Mouse (Mus musculus) liver, embryonic 16.5 days (tissue): ENCODE data around the gene Rph3al. TPM values are rescaled to one million over a fixed set of nuclear protein-coding genes. Genes with fewer than 3 reads are reported as not detected.
A peak's percentile ranks its signal among the peaks of the same experiment; 100 is the strongest.

Experiments
- ATAC-seq: fragments of 200-750 bp; cut with Nextera tagmentation; 2 replicates; pipeline ENCODE4 v1.8.0; 2017; ENCODE audit warnings: low read depth, mild to moderate bottlenecking, moderate number of reproducible peaks, moderate library complexity
- H3K27ac ChIP-seq: fragments of 300-500 bp; sonication (generic); 2 replicates; pipeline ENCODE4 v1.5.1; 2014; ENCODE audit warnings: mild to moderate bottlenecking, low read length
- H3K27me3 ChIP-seq: fragments of 300-500 bp; sonication (generic); 2 replicates; pipeline ENCODE4 v1.6.1; 2014; ENCODE audit warnings: low read depth, low read length, mixed read lengths; ENCODE audit not compliant: control insufficient read depth, insufficient read depth
- H3K36me3 ChIP-seq: fragments of 300-500 bp; sonication (generic); 2 replicates; pipeline ENCODE4 v1.6.1; 2014; ENCODE audit warnings: mild to moderate bottlenecking; ENCODE audit not compliant: control insufficient read depth, insufficient read depth
- H3K4me1 ChIP-seq: fragments of 300-500 bp; sonication (generic); 2 replicates; pipeline ENCODE4 v1.6.1; 2014; ENCODE audit warnings: low read depth, low read length, mixed read lengths; ENCODE audit not compliant: control insufficient read depth
- H3K4me2 ChIP-seq: fragments of 300-500 bp; sonication (generic); 2 replicates; pipeline ENCODE4 v1.6.1; 2014; ENCODE audit warnings: low read depth, low read length, mixed read lengths
- H3K4me3 ChIP-seq: fragments of 300-500 bp; sonication (generic); 2 replicates; pipeline ENCODE4 v1.5.1; 2014; ENCODE audit warnings: low read depth, mild to moderate bottlenecking, low read length
- H3K9ac ChIP-seq: fragments of 300-500 bp; sonication (generic); 2 replicates; pipeline ENCODE4 v1.6.1; 2014; ENCODE audit warnings: low read depth, low read length
- H3K9me3 ChIP-seq: fragments of 300-500 bp; sonication (generic); replicated peaks from 2 replicates; pipeline ENCODE4 v1.6.1; 2016; ENCODE audit warnings: low read length; ENCODE audit not compliant: control insufficient read depth
- WGBS: fragments of 180-500 bp; shearing (Covaris S2); extraction: QIAGEN DNeasy Blood & Tissue Kit; methylation state at CpG from one replicate; pipeline ENCODE4 v1.1.7; 2014; ENCODE audit not compliant: insufficient replicate concordance; 5-methylcytosine and 5-hydroxymethylcytosine counted together
- polyA plus RNA-seq: library from polyadenylated mRNA; unstranded; fragments of >200 nt; fragmentation: Nextera tagmentation; extraction: Ambion mirVana; gene quantifications from 2 replicates; pipeline ENCODE4 v1.2.1, GENCODE M21; 2015

Gene Rph3al
- polyA plus RNA-seq, 1 experiment from 2014 or later, result 0.94 TPM

- 56% methylated on average over 3 of the region's 3 CpGs for WGBS
- H3K27ac ChIP-seq, result no peak overlapping the region
- no peak for ATAC-seq
These were observed 127.7 kb downstream of the Rph3al start for GRCm38 (mm10) chr11:75810526-75810925.

GRCm38 (mm10) chr11:75807486-75807885 lies 130.7 kb downstream of the Rph3al start:
- H3K27ac ChIP-seq, result no peak overlapping the region
- H3K27me3 ChIP-seq, result no peaks in the 10 kb centered on the region
- no peaks in the 10 kb centered on the region for H3K4me1 ChIP-seq
- H3K36me3 ChIP-seq, result no peaks in the 10 kb centered on the region
- no peak overlapping the region for H3K9ac ChIP-seq
- 46% methylated on average over 5 of the region's 5 CpGs for WGBS
- H3K9me3 ChIP-seq, result no peaks in the 10 kb centered on the region
- no peak overlapping the region for H3K4me3 ChIP-seq
- ATAC-seq, result no peak
- no peak overlapping the region for H3K4me2 ChIP-seq

More at GRCm38 (mm10) chr11:75810526-75810925, 127.7 kb downstream of the Rph3al start:
- Histone ChIP-seq H3K9ac (no peak overlapping the region), H3K4me3 (no peak overlapping the region), H3K36me3 (no peaks in the 10 kb centered on the region), H3K9me3 (no peaks in the 10 kb centered on the region), H3K27me3 (no peaks in the 10 kb centered on the region), H3K4me2 (no peak overlapping the region), H3K4me1 (no peaks in the 10 kb centered on the region)

GRCm38 (mm10) chr11:75801771-75802550 lies 136.3 kb downstream of the Rph3al start:
- no peak for ATAC-seq
- WGBS, result 65% methylated on average over 7 of the region's 7 CpGs

GRCm38 (mm10) chr11:75801369-75801768 lies 136.9 kb downstream of the Rph3al start:
- Histone ChIP-seq H3K4me1 (no peaks in the 10 kb centered on the region), H3K9ac (no peak overlapping the region), H3K4me3 (no peak overlapping the region), H3K4me2 (no peak overlapping the region), H3K27ac (no peak overlapping the region), H3K27me3 (peaks cover 17% of the 10 kb centered on the region), H3K9me3 (no peaks in the 10 kb centered on the region), H3K36me3 (no peaks in the 10 kb centered on the region)
- no peak for ATAC-seq
- WGBS, result 52% methylated on average over 4 of the region's 4 CpGs

More at GRCm38 (mm10) chr11:75801771-75802550, 136.3 kb downstream of the Rph3al start:
- Histone ChIP-seq H3K27me3 (peaks cover 11% of the 10 kb centered on the region), H3K36me3 (no peaks in the 10 kb centered on the region), H3K4me1 (no peaks in the 10 kb centered on the region), H3K27ac (no peak overlapping the region), H3K4me2 (no peak overlapping the region), H3K9me3 (no peaks in the 10 kb centered on the region), H3K9ac (no peak overlapping the region), H3K4me3 (no peak overlapping the region)

- no peak overlapping the region for H3K4me2 ChIP-seq
- peaks cover 50% of the 10 kb centered on the region for H3K27me3 ChIP-seq
- H3K9ac ChIP-seq, result no peak overlapping the region
- no peaks in the 10 kb centered on the region for H3K4me1 ChIP-seq
- H3K4me3 ChIP-seq, result no peak overlapping the region
- H3K9me3 ChIP-seq, result no peaks in the 10 kb centered on the region
- H3K27ac ChIP-seq, result no peak overlapping the region
- WGBS, result 58% methylated on average over 13 of the region's 13 CpGs
- H3K36me3 ChIP-seq, result no peaks in the 10 kb centered on the region
- ATAC-seq, result no peak
These were observed 141.5 kb downstream of the Rph3al start for GRCm38 (mm10) chr11:75796536-75797246.

- H3K9me3 ChIP-seq, result no peaks in the 10 kb centered on the region
- no peak within 1 kb of the TSS for H3K9ac ChIP-seq
- H3K4me3 ChIP-seq, result peak within 1 kb of the TSS; percentile 40
- no peak for ATAC-seq
- no peaks in the 10 kb centered on the region for H3K4me1 ChIP-seq
- no peaks in the 10 kb centered on the region for H3K36me3 ChIP-seq
- peaks cover 50% of the 10 kb centered on the region for H3K27me3 ChIP-seq
- no peak within 1 kb of the TSS for H3K27ac ChIP-seq
- 7% methylated on average over 33 of the region's 37 CpGs for WGBS
- peak within 1 kb of the TSS; percentile 47 for H3K4me2 ChIP-seq
These were observed 142.2 kb downstream of the Rph3al start, which contains the start of gene Doc2b for GRCm38 (mm10) chr11:75796029-75796445. Doc2b (minus strand) TSS chr11:75796049.

GRCm38 (mm10) chr11:75795321-75795636 lies 142.9 kb downstream of the Rph3al start:
- Histone ChIP-seq H3K4me1 (no peaks in the 10 kb centered on the region), H3K36me3 (no peaks in the 10 kb centered on the region), H3K27ac (no peak overlapping the region), H3K27me3 (peaks cover 50% of the 10 kb centered on the region), H3K9ac (no peak overlapping the region), H3K4me2 (peak overlapping the region; percentile 47), H3K9me3 (no peaks in the 10 kb centered on the region), H3K4me3 (peak overlapping the region; percentile 40)
- ATAC-seq, result no peak
- 1% methylated on average over 33 of the region's 42 CpGs for WGBS

GRCm38 (mm10) chr11:75794602-75795320 lies 143.5 kb downstream of the Rph3al start:
- 6% methylated on average over 41 of the region's 45 CpGs for WGBS

More at GRCm38 (mm10) chr11:75794602-75795320, 143.5 kb downstream of the Rph3al start:
- Histone ChIP-seq H3K4me1 (no peaks in the 10 kb centered on the region), H3K9ac (no peak overlapping the region), H3K27ac (no peak overlapping the region), H3K9me3 (no peaks in the 10 kb centered on the region), H3K36me3 (no peaks in the 10 kb centered on the region), H3K4me3 (peak overlapping the region; percentile 40), H3K27me3 (peaks cover 50% of the 10 kb centered on the region), H3K4me2 (peak overlapping the region; percentile 47)
- no peak for ATAC-seq
